Mouse (Mus musculus) MEL (cell line): ENCODE measurements around the gene Rab20.

Source experiments
- POLR2AphosphoS2 ChIP-seq: IDR thresholded peaks from 2 replicates; pipeline ENCODE4 v1.6.1; 2011; ENCODE audit warnings: low read length, improper control_type of control experiment
- USF1 ChIP-seq: IDR thresholded peaks from 2 replicates; pipeline ENCODE4 v1.6.1; 2014; ENCODE audit warnings: low read depth, mild to moderate bottlenecking, inconsistent platforms, low read length, improper control_type of control experiment, moderate library complexity

DNA sequence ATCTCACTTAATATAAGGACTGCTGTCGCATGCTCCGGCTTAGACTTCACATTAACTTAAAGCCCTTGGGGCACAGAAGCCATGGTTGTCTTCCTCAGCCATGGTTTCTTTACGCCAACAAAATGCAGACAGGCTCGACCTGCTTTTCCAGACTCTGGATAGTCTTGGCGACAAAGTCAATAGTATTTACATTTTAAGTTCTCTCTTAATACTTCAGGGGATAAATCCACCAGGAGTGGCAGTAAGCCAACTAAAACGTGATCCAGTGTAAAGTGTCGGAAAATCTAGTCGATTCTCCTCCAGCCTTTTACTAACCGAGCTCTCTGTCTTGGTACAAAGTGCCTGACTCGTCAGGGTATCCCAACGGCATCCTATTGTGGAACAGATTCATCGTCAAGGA lies 19.8 kb upstream of the Rab20 start:
- TF ChIP-seq POLR2AphosphoS2 = no peak
- TF ChIP-seq USF1 = no peak
